Mouse (Mus musculus) lung, embryonic 16.5 days (tissue): ENCODE data around the gene Tbxas1. TPM values are rescaled to one million over a fixed set of nuclear protein-coding genes. Genes with fewer than 3 reads are reported as not detected.
A peak's percentile ranks its signal among the peaks of the same experiment; 100 is the strongest.

ENCODE experiments used
- ATAC-seq: fragments of 200-750 bp; cut with Nextera tagmentation; 2 replicates; pipeline ENCODE4 v1.8.0; 2017; ENCODE audit warnings: low read depth, mild to moderate bottlenecking, moderate library complexity
- H3K27ac ChIP-seq: fragments of 300-500 bp; sonication (generic); 2 replicates; pipeline ENCODE4 v1.5.1; 2014; ENCODE audit warnings: mild to moderate bottlenecking, control low read depth, low read length
- H3K27me3 ChIP-seq: fragments of 300-500 bp; sonication (generic); 2 replicates; pipeline ENCODE4 v1.6.1; 2014; ENCODE audit warnings: low read depth, low read length, mixed read lengths; ENCODE audit not compliant: control insufficient read depth, insufficient read depth
- H3K36me3 ChIP-seq: fragments of 300-500 bp; sonication (generic); 2 replicates; pipeline ENCODE4 v1.6.1; 2014; ENCODE audit warnings: low read length; ENCODE audit not compliant: control insufficient read depth, insufficient read depth
- H3K4me1 ChIP-seq: fragments of 300-500 bp; sonication (generic); replicated peaks from 2 replicates; pipeline ENCODE4 v1.6.1; 2014; ENCODE audit warnings: low read length, mixed read lengths; ENCODE audit not compliant: control insufficient read depth, insufficient read depth
- H3K4me2 ChIP-seq: fragments of 300-500 bp; sonication (generic); 2 replicates; pipeline ENCODE4 v1.6.1; 2014; ENCODE audit warnings: low read depth, low read length, control low read depth
- H3K4me3 ChIP-seq: fragments of 300-500 bp; sonication (generic); 2 replicates; pipeline ENCODE4 v1.5.1; 2014; ENCODE audit warnings: mild to moderate bottlenecking, low read length, control low read depth
- H3K9ac ChIP-seq: fragments of 300-500 bp; sonication (generic); 2 replicates; pipeline ENCODE4 v1.6.1; 2014; ENCODE audit warnings: low read length, control low read depth
- H3K9me3 ChIP-seq: fragments of 300-500 bp; sonication (generic); 2 replicates; pipeline ENCODE4 v1.6.1; 2016; ENCODE audit warnings: low read length; ENCODE audit not compliant: control insufficient read depth
- WGBS: fragments of 180-500 bp; shearing (Covaris S2); extraction: QIAGEN DNeasy Blood & Tissue Kit; methylation state at CpG from one replicate; pipeline ENCODE4 v1.1.7; 2014; 5-methylcytosine and 5-hydroxymethylcytosine counted together
- polyA plus RNA-seq: library from polyadenylated mRNA; unstranded; fragments of >200 nt; fragmentation: Nextera tagmentation; extraction: Ambion mirVana; gene quantifications from 2 replicates; pipeline ENCODE4 v1.2.1, GENCODE M21; 2015

Gene Tbxas1
- polyA plus RNA-seq, 1 experiment from 2014 or later = 3.9 TPM

GRCm38 (mm10) chr6:39036204-39036603, 161.0 kb downstream of the Tbxas1 start:
- 64% methylated on average over 4 of the region's 4 CpGs for WGBS
- no peak overlapping the region for H3K4me3 ChIP-seq
- H3K9me3 ChIP-seq = no peaks in the 10 kb centered on the region
- no peak overlapping the region for H3K9ac ChIP-seq
- peaks cover 2% of the 10 kb centered on the region; the same call in 1 of the 2 replicates for H3K4me1 ChIP-seq
- no peak for ATAC-seq
- H3K27ac ChIP-seq = no peak overlapping the region
- H3K4me2 ChIP-seq = no peak overlapping the region
- H3K36me3 ChIP-seq = no peaks in the 10 kb centered on the region
- no peaks in the 10 kb centered on the region for H3K27me3 ChIP-seq

GRCm38 (mm10) chr6:39040451-39040850, 165.2 kb downstream of the Tbxas1 start:
- WGBS = 60% methylated on average over 9 of the region's 9 CpGs
- H3K27ac ChIP-seq = no peak overlapping the region
- no peaks in the 10 kb centered on the region for H3K36me3 ChIP-seq
- no peaks in the 10 kb centered on the region for H3K9me3 ChIP-seq
- H3K4me3 ChIP-seq = no peak overlapping the region
- H3K27me3 ChIP-seq = no peaks in the 10 kb centered on the region
- H3K9ac ChIP-seq = no peak overlapping the region
- no peak overlapping the region for H3K4me2 ChIP-seq
- no peaks in the 10 kb centered on the region; the same call in 1 of the 2 replicates for H3K4me1 ChIP-seq
- ATAC-seq = no peak

- H3K27ac ChIP-seq = no peak overlapping the region
- WGBS = 59% methylated on average over 5 of the region's 5 CpGs
- H3K36me3 ChIP-seq = no peaks in the 10 kb centered on the region
- H3K9ac ChIP-seq = no peak overlapping the region
- H3K4me3 ChIP-seq = no peak overlapping the region
- no peaks in the 10 kb centered on the region for H3K9me3 ChIP-seq
- no peak for ATAC-seq
- H3K4me2 ChIP-seq = no peak overlapping the region
- no peaks in the 10 kb centered on the region for H3K27me3 ChIP-seq
- H3K4me1 ChIP-seq = no peaks in the 10 kb centered on the region
These were observed 173.9 kb downstream of the Tbxas1 start for GRCm38 (mm10) chr6:39049141-39049540.

- Histone ChIP-seq H3K4me3 (no peak overlapping the region), H3K27ac (no peak overlapping the region), H3K36me3 (no peaks in the 10 kb centered on the region), H3K9me3 (no peaks in the 10 kb centered on the region), H3K4me2 (no peak overlapping the region), H3K27me3 (no peaks in the 10 kb centered on the region), H3K4me1 (no peaks in the 10 kb centered on the region), H3K9ac (no peak overlapping the region)
- WGBS = 32% methylated on average over 6 of the region's 6 CpGs
- peak; percentile 63 for ATAC-seq
These were observed 175.6 kb downstream of the Tbxas1 start for GRCm38 (mm10) chr6:39050836-39051235.

GRCm38 (mm10) chr6:39051799-39052556, 176.8 kb downstream of the Tbxas1 start:
- Histone ChIP-seq H3K9ac (no peak overlapping the region), H3K27ac (no peak overlapping the region), H3K9me3 (no peaks in the 10 kb centered on the region), H3K4me3 (no peak overlapping the region), H3K4me1 (no peaks in the 10 kb centered on the region; the same call in 1 of the 2 replicates), H3K27me3 (no peaks in the 10 kb centered on the region), H3K4me2 (no peak overlapping the region), H3K36me3 (no peaks in the 10 kb centered on the region)
- no peak for ATAC-seq
- 57% methylated on average over 9 of the region's 9 CpGs for WGBS

- 72% methylated on average over 4 of the region's 4 CpGs for WGBS
- H3K36me3 ChIP-seq = no peaks in the 10 kb centered on the region
- ATAC-seq = no peak
These were observed 177.4 kb downstream of the Tbxas1 start for GRCm38 (mm10) chr6:39052636-39053035.

GRCm38 (mm10) chr6:39054206-39054864, 179.1 kb downstream of the Tbxas1 start:
- H3K4me2 ChIP-seq = no peak overlapping the region
- no peaks in the 10 kb centered on the region for H3K9me3 ChIP-seq
- ATAC-seq = no peak
- H3K27ac ChIP-seq = no peak overlapping the region
- H3K9ac ChIP-seq = no peak overlapping the region
- no peaks in the 10 kb centered on the region for H3K27me3 ChIP-seq
- 82% methylated on average over 13 of the region's 13 CpGs for WGBS
- no peak overlapping the region for H3K4me3 ChIP-seq
- H3K36me3 ChIP-seq = no peaks in the 10 kb centered on the region
- H3K4me1 ChIP-seq = peaks cover 3% of the 10 kb centered on the region

More at GRCm38 (mm10) chr6:39052636-39053035, 177.4 kb downstream of the Tbxas1 start:
- Histone ChIP-seq H3K4me2 (no peak overlapping the region), H3K27me3 (no peaks in the 10 kb centered on the region), H3K9ac (no peak overlapping the region), H3K27ac (no peak overlapping the region), H3K4me1 (no peaks in the 10 kb centered on the region; the same call in 1 of the 2 replicates), H3K9me3 (no peaks in the 10 kb centered on the region), H3K4me3 (no peak overlapping the region)

- H3K27me3 ChIP-seq = no peaks in the 10 kb centered on the region
- H3K9me3 ChIP-seq = no peaks in the 10 kb centered on the region
- H3K36me3 ChIP-seq = no peaks in the 10 kb centered on the region
- H3K4me1 ChIP-seq = peaks cover 10% of the 10 kb centered on the region
- H3K9ac ChIP-seq = no peak overlapping the region
- WGBS = 81% methylated on average over 6 of the region's 6 CpGs
- no peak overlapping the region for H3K27ac ChIP-seq
- no peak overlapping the region for H3K4me3 ChIP-seq
- ATAC-seq = no peak
- H3K4me2 ChIP-seq = no peak overlapping the region
These were observed 179.8 kb downstream of the Tbxas1 start for GRCm38 (mm10) chr6:39054878-39055508.

- ATAC-seq = no peak
- Histone ChIP-seq H3K9me3 (no peaks in the 10 kb centered on the region), H3K27ac (no peak overlapping the region), H3K4me2 (no peak overlapping the region), H3K36me3 (no peaks in the 10 kb centered on the region), H3K9ac (no peak overlapping the region), H3K4me1 (peaks cover 12% of the 10 kb centered on the region), H3K4me3 (no peak overlapping the region), H3K27me3 (no peaks in the 10 kb centered on the region)
- WGBS = 50% methylated on average over 7 of the region's 7 CpGs
These were observed 180.6 kb downstream of the Tbxas1 start for GRCm38 (mm10) chr6:39055831-39056261.
